Mouse (Mus musculus) liver, adult 2 months (tissue): ENCODE results near the gene 1700028J19Rik. TPM values are rescaled to one million over a fixed set of nuclear protein-coding genes. Genes with fewer than 3 reads are reported as not detected.
"Not testable (repeated sequence)": the region's sequence is repeated elsewhere in the genome, so short reads cannot be mapped to it uniquely, and the experiment has no call there.

ENCODE experiments used
- DNase-seq: peaks from one replicate; pipeline ENCODE4 v3.0.0-alpha.2; 2011; ENCODE audit warnings: low read depth, low spot score; ENCODE audit errors: extremely low read depth
- H3K27ac ChIP-seq: fragments of 200-500 bp; replicated peaks from 2 replicates; pipeline ENCODE4 v1.5.1; 2012; ENCODE audit warnings: low read depth, mild to moderate bottlenecking, control low read depth, inconsistent platforms, low read length; ENCODE audit not compliant: insufficient read depth
- H3K27me3 ChIP-seq: fragments of 200-500 bp; 2 replicates; pipeline ENCODE4 v1.6.1; 2012; ENCODE audit warnings: mild to moderate bottlenecking, moderate library complexity, low read length, inconsistent platforms; ENCODE audit not compliant: control insufficient read depth, insufficient read depth
- H3K36me3 ChIP-seq: fragments of 200-500 bp; 2 replicates; pipeline ENCODE4 v1.6.1; 2012; ENCODE audit warnings: low read length, inconsistent platforms; ENCODE audit not compliant: control insufficient read depth, insufficient read depth
- H3K4me1 ChIP-seq: fragments of 200-500 bp; 2 replicates; pipeline ENCODE4 v1.6.1; 2011; ENCODE audit warnings: low read length; ENCODE audit not compliant: control insufficient read depth, insufficient read depth
- H3K4me3 ChIP-seq: fragments of 200-500 bp; 2 replicates; pipeline ENCODE4 v1.5.1; 2011; ENCODE audit warnings: low read depth, mild to moderate bottlenecking, control low read depth, low read length, moderate library complexity; ENCODE audit not compliant: insufficient read depth
- H3K79me2 ChIP-seq: fragments of 200-500 bp; 2 replicates; pipeline ENCODE4 v1.6.1; 2012; ENCODE audit warnings: inconsistent platforms, mild to moderate bottlenecking, low read length, moderate library complexity; ENCODE audit not compliant: control insufficient read depth, insufficient read depth
- H3K9ac ChIP-seq: fragments of 200-500 bp; 2 replicates; pipeline ENCODE4 v1.6.1; 2012; ENCODE audit warnings: low read depth, mild to moderate bottlenecking, control low read depth, inconsistent platforms, low read length
- CTCF ChIP-seq: fragments of 200-500 bp; IDR thresholded peaks from 2 replicates; pipeline ENCODE4 v1.5.1; 2011; ENCODE audit warnings: low read depth, low read length, control low read depth
- POLR2A ChIP-seq: fragments of 200-500 bp; IDR thresholded peaks from 2 replicates; pipeline ENCODE4 v1.6.1; 2011; ENCODE audit warnings: low read length, control low read depth; ENCODE audit not compliant: insufficient read depth; ENCODE audit errors: extremely low read depth
- WGBS: fragments of 180-500 bp; shearing (Covaris S2); methylation state at CpG from one replicate; pipeline ENCODE4 v1.1.7; 2018; 5-methylcytosine and 5-hydroxymethylcytosine counted together
- polyA plus RNA-seq: library from polyadenylated mRNA; depleted of rRNA; stranded (reverse); fragments of >200 nt; gene quantifications from 2 replicates; pipeline ENCODE4 v1.2.3, GENCODE M21; 2012
- total RNA-seq: library from RNA; depleted of rRNA; stranded (reverse); fragments of >200 nt; gene quantifications from 2 replicates; pipeline ENCODE4 v1.2.3, GENCODE M21; 2014

Gene 1700028J19Rik
- total and polyA plus RNA-seq, 2 experiments, result 0.18 to 1.4 TPM

DNA sequence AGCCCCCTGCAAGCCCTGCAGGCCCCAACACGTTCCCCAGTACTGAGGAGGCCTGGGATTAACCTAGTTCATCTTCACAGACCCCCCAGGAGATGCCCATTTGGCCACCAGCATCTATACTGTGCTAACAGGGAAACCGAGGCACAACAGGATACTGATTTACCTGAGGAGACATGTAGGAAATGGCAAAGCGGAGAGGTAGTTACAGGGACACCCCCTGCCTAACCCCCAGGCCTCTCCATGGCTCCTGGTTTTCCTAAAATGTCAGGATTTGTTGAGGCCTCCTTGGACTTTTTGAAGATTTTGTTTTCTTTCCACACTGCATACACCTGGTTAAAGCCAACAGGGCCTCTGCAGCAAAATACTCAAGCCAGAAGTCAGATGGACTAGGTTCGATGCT, 10.8 kb upstream of the 1700028J19Rik start, which contains the start of gene Acp4:
Acp4 (minus strand) TSS at position 101 of the 400 bp plus-strand sequence.
- Histone ChIP-seq H3K4me1 (no peaks in the 10 kb centered on the region), H3K27ac (no peak within 1 kb of the TSS), H3K79me2 (no peaks in the 10 kb centered on the region), H3K36me3 (0 out of 2 replicates have a peak, but pooled peaks cover 1% of the 10 kb centered on the region), H3K4me3 (no peak within 1 kb of the TSS), H3K9ac (no peak within 1 kb of the TSS), H3K27me3 (no peaks in the 10 kb centered on the region)
- 86% methylated on average over 4 of the region's 4 CpGs for WGBS
- TF ChIP-seq CTCF (no peak), POLR2A (no peak)
- no peak for DNase-seq

DNA sequence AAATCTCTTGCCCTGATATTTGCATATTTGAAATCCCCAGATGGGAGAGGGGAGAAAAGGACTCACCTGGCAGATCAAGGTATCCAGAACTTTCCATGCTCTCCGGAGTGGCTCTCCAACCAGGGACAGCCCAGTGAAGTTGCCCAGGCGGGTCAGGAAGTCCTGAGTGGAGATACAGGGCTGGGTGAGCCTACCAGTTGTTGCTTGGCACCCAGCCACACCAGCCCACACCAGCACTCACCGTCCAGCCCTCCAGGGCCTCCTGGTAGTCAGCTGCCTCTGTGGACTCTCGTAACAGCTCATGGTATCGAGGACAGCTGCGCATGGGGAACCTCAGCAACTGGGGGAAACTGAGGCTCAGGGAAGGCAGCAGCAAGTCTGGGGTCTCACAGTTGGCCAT, 8.4 kb upstream of the 1700028J19Rik start:
- WGBS, result 77% methylated on average over 6 of the region's 6 CpGs
- Histone ChIP-seq H3K27me3 (no peaks in the 10 kb centered on the region), H3K4me1 (no peaks in the 10 kb centered on the region), H3K27ac (no peak overlapping the region), H3K79me2 (no peaks in the 10 kb centered on the region), H3K4me3 (no peak overlapping the region), H3K9ac (no peak overlapping the region), H3K36me3 (peaks cover 2% of the 10 kb centered on the region; the same call in 1 of the 2 replicates)
- TF ChIP-seq POLR2A, result no peak
- no peak for TF ChIP-seq CTCF
- no peak for DNase-seq

DNA sequence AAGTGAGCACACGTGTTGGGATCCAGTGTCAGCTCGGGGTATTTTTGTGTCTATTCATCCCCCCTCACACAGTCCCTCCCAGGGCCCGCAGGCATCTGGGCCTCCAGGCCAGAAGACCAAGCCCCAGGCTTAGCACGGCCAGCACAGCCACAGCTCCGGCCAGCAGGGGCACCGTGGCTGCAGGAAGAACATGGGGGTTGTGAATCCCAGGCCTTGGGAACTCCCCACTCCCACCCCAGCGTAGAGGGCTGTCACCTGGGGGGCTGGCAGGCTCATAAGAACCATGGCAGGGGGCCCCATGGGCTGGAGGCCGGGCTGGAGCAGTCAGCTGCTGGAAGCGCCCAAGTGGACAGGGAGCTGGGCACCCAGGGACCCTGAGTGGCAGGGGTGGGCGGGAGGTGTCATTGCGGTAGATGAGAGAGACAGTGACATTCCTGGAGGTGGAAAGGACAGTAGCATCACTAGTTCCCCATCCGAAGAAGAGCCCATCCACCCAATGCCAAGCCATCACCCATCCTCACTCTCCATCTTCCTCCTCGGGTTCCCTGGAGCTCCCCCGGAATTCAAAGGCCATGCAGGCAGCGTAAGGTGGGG, 6.6 kb upstream of the 1700028J19Rik start:
- Histone ChIP-seq H3K9ac (no peak overlapping the region), H3K27ac (no peak overlapping the region), H3K4me3 (no peak overlapping the region), H3K79me2 (no peaks in the 10 kb centered on the region), H3K27me3 (no peaks in the 10 kb centered on the region), H3K36me3 (peaks cover 8% of the 10 kb centered on the region), H3K4me1 (no peaks in the 10 kb centered on the region)
- no peak for TF ChIP-seq POLR2A
- no peak for TF ChIP-seq CTCF
- WGBS, result 79% methylated on average over 15 of the region's 15 CpGs
- no peak for DNase-seq

GRCm38 (mm10) chr7:44250732-44251275, 4.3 kb upstream of the 1700028J19Rik start:
- not testable (repeated sequence) for DNase-seq, H3K27me3 ChIP-seq, H3K9ac ChIP-seq, H3K79me2 ChIP-seq, H3K27ac ChIP-seq, H3K4me3 ChIP-seq, H3K36me3 ChIP-seq, H3K4me1 ChIP-seq
- 93% methylated on average over 17 of the region's 17 CpGs for WGBS

- Histone ChIP-seq H3K27ac (no peak overlapping the region), H3K4me3 (no peak overlapping the region), H3K9ac (no peak overlapping the region), H3K4me1 (peaks cover 5% of the 10 kb centered on the region), H3K79me2 (no peaks in the 10 kb centered on the region), H3K36me3 (peaks cover 8% of the 10 kb centered on the region), H3K27me3 (no peaks in the 10 kb centered on the region)
- no peak for TF ChIP-seq POLR2A
- 97% methylated on average over 4 of the region's 4 CpGs for WGBS
- DNase-seq, result no peak
Measured at GRCm38 (mm10) chr7:44249248-44249647, 2.8 kb upstream of the 1700028J19Rik start.

GRCm38 (mm10) chr7:44247971-44248370, 1.5 kb upstream of the 1700028J19Rik start:
- Histone ChIP-seq H3K4me3 (no peak overlapping the region), H3K27me3 (no peaks in the 10 kb centered on the region), H3K36me3 (peaks cover 8% of the 10 kb centered on the region), H3K4me1 (peaks cover 5% of the 10 kb centered on the region), H3K9ac (no peak overlapping the region), H3K79me2 (no peaks in the 10 kb centered on the region), H3K27ac (no peak overlapping the region)
- TF ChIP-seq CTCF, result no peak
- 95% methylated on average over 2 of the region's 2 CpGs for WGBS
- DNase-seq, result no peak
